Mouse (Mus musculus): ENCODE data around the gene Thap8. TPM values are rescaled to one million over a fixed set of nuclear protein-coding genes. Genes with fewer than 3 reads are reported as not detected.

Gene Thap8
- polyA plus RNA-seq, 1 experiment from 2014 or later, result 0.53 TPM

GRCm38 (mm10) chr7:30321539-30322284 lies 41.8 kb downstream of the Thap8 start, which contains the start of gene E130208F15Rik:
E130208F15Rik (plus strand) TSS chr7:30321740.
- Histone ChIP-seq H3K4me3 (replicated peaks; ENCODE audit: low read length) (peak within 1 kb of the TSS; percentile 75), H3K9me3 (replicated peaks; ENCODE audit: control insufficient read depth, low read length) (no peaks in the 10 kb centered on the region), H3K27ac (ENCODE audit: low read length) (peak within 1 kb of the TSS; percentile 94), H3K4me1 (ENCODE audit: control insufficient read depth, insufficient read depth, low read length) (peaks cover 8% of the 10 kb centered on the region; the same call in 1 of the 2 replicates), H3K27me3 (ENCODE audit: control insufficient read depth, insufficient read depth, low read length) (no peaks in the 10 kb centered on the region), H3K9ac (ENCODE audit: low read length) (peak within 1 kb of the TSS; percentile 86), H3K36me3 (ENCODE audit: control insufficient read depth, insufficient read depth, low read length) (no peaks in the 10 kb centered on the region), H3K4me2 (ENCODE audit: low read depth, low read length) (peak within 1 kb of the TSS; percentile 75)
- peak; percentile 61 for ATAC-seq (ENCODE audit: insufficient read depth, low FRiP score)
- under 1% methylated on average over 63 of the region's 63 CpGs for WGBS

GRCm38 (mm10) chr7:30322285-30322667 lies 42.4 kb downstream of the Thap8 start:
- ATAC-seq (ENCODE audit: insufficient read depth, low FRiP score), result peak; percentile 99
- peak overlapping the region; percentile 94 for H3K27ac ChIP-seq (ENCODE audit: low read length)
- H3K9me3 ChIP-seq (replicated peaks; ENCODE audit: control insufficient read depth, low read length), result no peaks in the 10 kb centered on the region
- no peaks in the 10 kb centered on the region for H3K27me3 ChIP-seq (ENCODE audit: control insufficient read depth, insufficient read depth, low read length)
- WGBS, result under 1% methylated on average over 20 of the region's 20 CpGs
- H3K36me3 ChIP-seq (ENCODE audit: control insufficient read depth, insufficient read depth, low read length), result no peaks in the 10 kb centered on the region
- H3K9ac ChIP-seq (ENCODE audit: low read length), result peak overlapping the region; percentile 86
- H3K4me2 ChIP-seq (ENCODE audit: low read depth, low read length), result peak overlapping the region; percentile 75
- peaks cover 8% of the 10 kb centered on the region; the same call in 1 of the 2 replicates for H3K4me1 ChIP-seq (ENCODE audit: control insufficient read depth, insufficient read depth, low read length)
- peak overlapping the region; percentile 75 for H3K4me3 ChIP-seq (replicated peaks; ENCODE audit: low read length)

- H3K9ac ChIP-seq (ENCODE audit: low read length), result peak overlapping the region; percentile 72
- WGBS, result 21% methylated on average over 6 of the region's 6 CpGs
- H3K4me2 ChIP-seq (ENCODE audit: low read depth, low read length), result peak overlapping the region; percentile 70
- peak overlapping the region; percentile 94 for H3K27ac ChIP-seq (ENCODE audit: low read length)
- no peaks in the 10 kb centered on the region for H3K27me3 ChIP-seq (ENCODE audit: control insufficient read depth, insufficient read depth, low read length)
- no peak for ATAC-seq (ENCODE audit: insufficient read depth, low FRiP score)
- H3K9me3 ChIP-seq (replicated peaks; ENCODE audit: control insufficient read depth, low read length), result no peaks in the 10 kb centered on the region
- H3K4me1 ChIP-seq (ENCODE audit: control insufficient read depth, insufficient read depth, low read length), result peaks cover 8% of the 10 kb centered on the region; the same call in 1 of the 2 replicates
- H3K36me3 ChIP-seq (ENCODE audit: control insufficient read depth, insufficient read depth, low read length), result no peaks in the 10 kb centered on the region
- peak overlapping the region; percentile 75 for H3K4me3 ChIP-seq (replicated peaks; ENCODE audit: low read length)
Observed at GRCm38 (mm10) chr7:30322865-30323264, 43.0 kb downstream of the Thap8 start.

GRCm38 (mm10) chr7:30323795-30324194 lies 43.9 kb downstream of the Thap8 start, which contains the start of gene Sdhaf1:
Sdhaf1 (minus strand) TSS chr7:30323895.
- Histone ChIP-seq H3K36me3 (ENCODE audit: control insufficient read depth, insufficient read depth, low read length) (no peaks in the 10 kb centered on the region), H3K27ac (ENCODE audit: low read length) (peak within 1 kb of the TSS; percentile 94), H3K4me1 (ENCODE audit: control insufficient read depth, insufficient read depth, low read length) (peaks cover 8% of the 10 kb centered on the region; the same call in 1 of the 2 replicates), H3K27me3 (ENCODE audit: control insufficient read depth, insufficient read depth, low read length) (no peaks in the 10 kb centered on the region), H3K9ac (ENCODE audit: low read length) (peak within 1 kb of the TSS; percentile 72), H3K4me2 (ENCODE audit: low read depth, low read length) (peak within 1 kb of the TSS; percentile 70), H3K9me3 (replicated peaks; ENCODE audit: control insufficient read depth, low read length) (no peaks in the 10 kb centered on the region), H3K4me3 (replicated peaks; ENCODE audit: low read length) (peak within 1 kb of the TSS; percentile 75)
- no peak for ATAC-seq (ENCODE audit: insufficient read depth, low FRiP score)
- WGBS, result 69% methylated on average over 3 of the region's 3 CpGs

GRCm38 (mm10) chr7:30324300-30324944 lies 44.5 kb downstream of the Thap8 start:
- ATAC-seq (ENCODE audit: insufficient read depth, low FRiP score), result no peak
- H3K4me2 ChIP-seq (ENCODE audit: low read depth, low read length), result no peak overlapping the region
- no peak overlapping the region for H3K9ac ChIP-seq (ENCODE audit: low read length)
- no peak overlapping the region for H3K27ac ChIP-seq (ENCODE audit: low read length)
- peaks cover 8% of the 10 kb centered on the region; the same call in 1 of the 2 replicates for H3K4me1 ChIP-seq (ENCODE audit: control insufficient read depth, insufficient read depth, low read length)
- no peaks in the 10 kb centered on the region for H3K36me3 ChIP-seq (ENCODE audit: control insufficient read depth, insufficient read depth, low read length)
- no peaks in the 10 kb centered on the region for H3K27me3 ChIP-seq (ENCODE audit: control insufficient read depth, insufficient read depth, low read length)
- no peaks in the 10 kb centered on the region for H3K9me3 ChIP-seq (replicated peaks; ENCODE audit: control insufficient read depth, low read length)
- no peak overlapping the region for H3K4me3 ChIP-seq (replicated peaks; ENCODE audit: low read length)
- 85% methylated on average over 5 of the region's 5 CpGs for whole genome bisulfite sequencing

- Histone ChIP-seq H3K4me2 (ENCODE audit: low read depth, low read length) (no peak overlapping the region), H3K27me3 (ENCODE audit: control insufficient read depth, insufficient read depth, low read length) (no peaks in the 10 kb centered on the region), H3K4me3 (replicated peaks; ENCODE audit: low read length) (no peak overlapping the region), H3K4me1 (ENCODE audit: control insufficient read depth, insufficient read depth, low read length) (peaks cover 8% of the 10 kb centered on the region; the same call in 1 of the 2 replicates), H3K9me3 (replicated peaks; ENCODE audit: control insufficient read depth, low read length) (no peaks in the 10 kb centered on the region), H3K9ac (ENCODE audit: low read length) (no peak overlapping the region), H3K27ac (ENCODE audit: low read length) (no peak overlapping the region), H3K36me3 (ENCODE audit: control insufficient read depth, insufficient read depth, low read length) (no peaks in the 10 kb centered on the region)
- 40% methylated on average over 2 of the region's 2 CpGs for WGBS
- no peak for ATAC-seq (ENCODE audit: insufficient read depth, low FRiP score)
Observed at GRCm38 (mm10) chr7:30325364-30325763, 45.5 kb downstream of the Thap8 start.

- Histone ChIP-seq H3K36me3 (ENCODE audit: control insufficient read depth, insufficient read depth, low read length) (no peaks in the 10 kb centered on the region), H3K4me1 (ENCODE audit: control insufficient read depth, insufficient read depth, low read length) (peaks cover under 1% of the 10 kb centered on the region; the same call in 1 of the 2 replicates), H3K4me3 (replicated peaks; ENCODE audit: low read length) (no peak overlapping the region), H3K9ac (ENCODE audit: low read length) (no peak overlapping the region), H3K4me2 (ENCODE audit: low read depth, low read length) (no peak overlapping the region), H3K27ac (ENCODE audit: low read length) (no peak overlapping the region), H3K9me3 (replicated peaks; ENCODE audit: control insufficient read depth, low read length) (no peaks in the 10 kb centered on the region), H3K27me3 (ENCODE audit: control insufficient read depth, insufficient read depth, low read length) (no peaks in the 10 kb centered on the region)
- ATAC-seq (ENCODE audit: insufficient read depth, low FRiP score), result no peak
Observed at GRCm38 (mm10) chr7:30326427-30326826, 46.5 kb downstream of the Thap8 start.

GRCm38 (mm10) chr7:30327140-30327539 lies 47.2 kb downstream of the Thap8 start:
- Histone ChIP-seq H3K9ac (ENCODE audit: low read length) (no peak overlapping the region), H3K9me3 (replicated peaks; ENCODE audit: control insufficient read depth, low read length) (no peaks in the 10 kb centered on the region), H3K4me2 (ENCODE audit: low read depth, low read length) (no peak overlapping the region), H3K4me1 (ENCODE audit: control insufficient read depth, insufficient read depth, low read length) (no peaks in the 10 kb centered on the region), H3K4me3 (replicated peaks; ENCODE audit: low read length) (no peak overlapping the region), H3K27ac (ENCODE audit: low read length) (no peak overlapping the region), H3K36me3 (ENCODE audit: control insufficient read depth, insufficient read depth, low read length) (no peaks in the 10 kb centered on the region), H3K27me3 (ENCODE audit: control insufficient read depth, insufficient read depth, low read length) (no peaks in the 10 kb centered on the region)
- no peak for ATAC-seq (ENCODE audit: insufficient read depth, low FRiP score)
- WGBS, result 55% methylated on average over 15 of the region's 15 CpGs

- H3K27me3 ChIP-seq (ENCODE audit: control insufficient read depth, insufficient read depth, low read length), result no peaks in the 10 kb centered on the region
- ATAC-seq (ENCODE audit: insufficient read depth, low FRiP score), result no peak
Observed at GRCm38 (mm10) chr7:30328379-30328778, 48.5 kb downstream of the Thap8 start.

More at GRCm38 (mm10) chr7:30328379-30328778, 48.5 kb downstream of the Thap8 start:
- no peak overlapping the region for H3K4me2 ChIP-seq (ENCODE audit: low read depth, low read length)
- H3K9ac ChIP-seq (ENCODE audit: low read length), result no peak overlapping the region
- no peak overlapping the region for H3K27ac ChIP-seq (ENCODE audit: low read length)
- no peaks in the 10 kb centered on the region for H3K36me3 ChIP-seq (ENCODE audit: control insufficient read depth, insufficient read depth, low read length)
- no peaks in the 10 kb centered on the region for H3K9me3 ChIP-seq (replicated peaks; ENCODE audit: control insufficient read depth, low read length)
- no peak overlapping the region for H3K4me3 ChIP-seq (replicated peaks; ENCODE audit: low read length)
- 54% methylated on average over 10 of the region's 10 CpGs for WGBS
- H3K4me1 ChIP-seq (ENCODE audit: control insufficient read depth, insufficient read depth, low read length), result peaks cover 3% of the 10 kb centered on the region; the same call in 1 of the 2 replicates
